Mouse (Mus musculus) gonadal fat pad, adult 2 months (tissue): ENCODE results near the gene Cul4a. TPM values are rescaled to one million over a fixed set of nuclear protein-coding genes. Genes with fewer than 3 reads are reported as not detected.
"Not testable (repeated sequence)": the region's sequence is repeated elsewhere in the genome, so short reads cannot be mapped to it uniquely, and the experiment has no call there.

Source experiments
- DNase-seq: peaks from one replicate; pipeline ENCODE4 v3.0.0-alpha.2; 2012; ENCODE audit warnings: low read depth
- polyA plus RNA-seq: library from polyadenylated mRNA; depleted of rRNA; stranded (reverse); fragments of >200 nt; gene quantifications from 2 replicates; pipeline ENCODE4 v1.2.3, GENCODE M21; 2012; rRNA removed

The Cul4a gene
- 49.4 and 53.2 TPM in 2 replicates for polyA plus RNA-seq

DNA sequence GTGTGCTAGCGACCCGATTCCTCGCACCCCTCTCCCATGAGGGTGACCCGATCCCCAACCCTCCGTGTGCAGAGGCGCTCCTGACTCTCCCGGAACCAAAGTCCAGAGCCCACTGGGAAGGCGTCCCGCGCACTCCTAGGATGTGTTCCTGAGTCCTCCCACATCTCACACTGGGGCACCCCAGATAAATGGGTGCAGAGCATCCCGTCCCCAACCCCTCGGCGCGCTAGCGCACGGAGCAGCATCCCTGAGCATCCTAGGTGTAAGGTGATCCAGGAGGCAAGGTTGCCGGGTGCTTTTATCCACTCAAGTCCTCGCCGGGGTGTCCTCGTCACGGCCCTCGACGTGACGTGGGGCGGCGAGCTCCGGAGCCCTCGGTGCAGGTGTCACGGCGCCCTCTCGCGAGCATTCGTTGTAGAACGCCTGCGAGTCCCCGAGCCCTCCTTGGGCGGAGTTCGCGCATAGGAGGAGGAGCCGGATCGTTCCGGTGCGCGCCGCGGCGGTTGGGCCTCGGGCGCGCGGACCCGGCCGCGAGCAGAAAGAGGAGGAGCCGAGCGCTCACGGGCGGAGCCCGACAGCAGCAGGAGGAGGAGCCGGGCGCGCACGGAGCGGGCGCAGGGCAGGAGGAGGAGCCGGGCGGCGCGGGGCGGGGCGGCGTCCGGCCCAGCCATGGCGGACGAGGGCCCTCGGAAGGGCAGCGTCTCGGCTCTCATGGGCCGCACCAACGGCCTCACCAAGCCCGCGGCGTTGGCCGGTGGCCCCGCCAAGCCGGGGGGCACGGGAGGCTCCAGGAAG is at the start of gene Cul4a, which contains the start of gene Pcid2:
TSS of gene Cul4a (plus strand) at position 535 of the 795 bp plus-strand sequence.
TSS of gene Pcid2 (minus strand) at position 373 of the 795 bp plus-strand sequence.
- no peak for DNase-seq

DNA sequence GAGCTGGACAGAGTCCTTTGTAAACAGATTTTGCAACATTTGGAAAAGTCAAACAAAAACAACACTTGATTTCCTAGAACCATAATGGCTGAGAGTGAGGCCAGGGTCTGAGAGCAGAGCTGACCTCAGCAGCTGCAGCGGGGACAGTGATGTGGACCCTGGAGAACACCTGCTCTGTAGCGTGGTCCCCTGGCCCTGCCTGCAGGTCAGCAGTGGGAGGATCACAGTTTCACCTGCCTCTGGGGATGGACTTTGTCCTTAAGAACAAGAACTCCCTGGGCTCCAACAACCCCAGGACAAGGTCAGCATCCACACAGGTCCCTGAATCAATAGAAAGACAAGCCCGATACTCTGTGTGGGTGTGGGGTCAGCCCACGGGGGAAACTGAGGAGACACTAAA is 48.1 kb upstream of the Cul4a start:
- no peak for DNase-seq

DNA sequence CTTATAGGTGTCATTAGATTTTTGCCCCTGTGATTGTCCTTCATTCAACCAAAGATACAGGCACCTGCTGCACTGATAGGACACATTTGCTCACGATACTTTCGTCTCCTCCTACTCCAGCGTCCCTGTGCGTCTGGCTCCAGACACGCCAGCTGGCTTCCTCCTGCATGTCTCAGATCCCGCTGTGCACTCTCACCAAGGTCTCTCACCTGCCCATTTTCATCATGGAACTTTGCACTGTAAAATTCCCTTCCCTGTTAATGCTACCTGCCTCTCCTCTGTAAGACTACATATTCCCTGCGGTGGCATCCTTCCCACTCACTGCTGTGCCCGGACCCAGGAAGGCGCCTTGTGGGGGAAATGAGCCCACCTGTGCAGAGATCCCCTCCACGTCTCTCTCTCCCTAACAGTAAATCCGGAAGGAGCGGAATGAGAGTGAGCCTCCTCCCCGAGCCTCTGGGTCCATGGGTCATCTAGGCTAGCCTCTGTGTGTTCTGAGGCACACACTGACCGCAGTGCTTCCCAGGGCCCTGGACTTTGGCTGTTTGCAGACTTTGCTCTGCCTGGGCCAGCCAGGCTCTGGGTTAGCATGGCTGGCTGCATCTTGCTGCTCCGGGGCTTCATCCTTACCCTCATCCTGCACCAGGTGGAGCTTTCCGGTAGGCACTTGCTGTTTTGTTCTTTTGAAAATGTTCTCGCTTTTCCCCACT is 44.8 kb upstream of the Cul4a start, which contains the start of gene Proz:
TSS of gene Proz (plus strand) at position 474 of the 710 bp plus-strand sequence.
- DNase-seq: no peak

DNA sequence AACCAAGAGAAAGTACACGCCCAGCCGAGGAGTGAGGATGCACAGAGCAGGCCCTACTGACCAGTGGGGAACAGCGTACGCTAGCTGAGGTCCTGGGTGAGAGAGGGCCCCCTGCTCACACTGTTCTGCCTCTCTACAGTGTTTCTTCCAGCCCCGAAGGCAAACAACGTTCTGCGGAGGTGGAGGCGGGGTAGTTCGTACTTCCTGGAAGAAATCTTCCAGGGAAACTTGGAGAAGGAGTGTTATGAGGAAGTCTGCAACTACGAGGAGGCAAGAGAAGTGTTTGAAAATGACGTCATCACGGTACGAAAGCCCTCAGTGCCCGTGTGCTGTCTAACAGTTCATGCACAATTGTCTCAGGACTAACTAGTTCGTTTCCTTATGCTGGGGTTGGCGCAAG is 42.3 kb upstream of the Cul4a start:
- DNase-seq: no peak

DNA sequence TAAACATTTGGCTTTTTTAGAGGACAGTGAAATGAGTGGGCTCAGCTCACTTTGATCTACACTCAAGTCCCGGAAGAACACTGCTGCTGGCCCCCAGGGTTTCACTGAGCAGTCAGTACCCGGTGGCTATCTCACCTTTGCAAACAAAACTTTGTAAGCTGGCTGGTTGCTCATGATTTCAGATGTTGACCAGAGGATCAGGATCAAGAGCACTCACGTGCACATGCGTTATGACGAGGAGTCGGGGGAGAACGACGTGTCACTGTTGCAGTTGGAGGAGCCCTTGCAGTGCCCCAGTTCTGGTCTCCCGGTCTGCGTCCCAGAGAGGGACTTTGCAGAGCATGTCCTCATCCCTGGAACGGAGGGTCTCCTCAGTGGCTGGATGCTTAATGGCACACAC is 32.2 kb upstream of the Cul4a start:
- no peak for DNase-seq

DNA sequence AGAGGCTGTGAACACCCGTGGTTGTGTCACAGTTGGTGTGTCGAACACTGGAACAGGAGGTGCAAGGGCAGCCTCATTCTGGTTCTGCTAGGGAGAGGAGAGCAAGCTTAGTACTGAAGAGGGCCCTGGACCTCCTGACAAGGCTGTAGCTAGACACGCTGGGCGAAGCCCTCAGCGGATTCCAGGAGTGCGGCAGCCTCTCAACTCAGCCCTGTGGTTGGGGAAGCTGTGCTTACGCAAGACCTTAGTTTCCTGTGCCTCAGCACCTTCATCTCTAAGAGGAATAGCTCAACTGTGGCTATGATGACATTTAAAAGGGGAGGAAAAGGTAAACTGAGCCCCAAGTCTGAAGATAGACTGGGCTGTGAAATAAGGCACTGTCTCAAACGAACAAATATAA is 30.4 kb upstream of the Cul4a start:
- no peak for DNase-seq

DNA sequence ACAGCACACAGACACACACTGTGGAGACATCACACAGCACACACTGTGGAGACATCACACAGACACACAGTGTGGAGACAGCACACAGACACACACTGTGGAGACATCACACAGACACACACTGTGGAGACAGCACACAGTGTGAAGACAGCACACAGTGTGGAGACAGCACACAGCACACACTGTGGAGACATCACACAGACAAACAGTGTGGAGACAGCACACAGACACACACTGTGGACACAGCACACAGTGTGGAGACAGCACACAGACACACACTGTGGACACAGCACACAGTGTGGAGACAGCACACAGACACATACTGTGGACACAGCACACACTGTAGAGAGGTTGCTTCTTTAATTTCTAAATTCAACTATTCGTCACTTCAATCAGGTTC is 29.8 kb upstream of the Cul4a start:
- DNase-seq: not testable (repeated sequence)

DNA sequence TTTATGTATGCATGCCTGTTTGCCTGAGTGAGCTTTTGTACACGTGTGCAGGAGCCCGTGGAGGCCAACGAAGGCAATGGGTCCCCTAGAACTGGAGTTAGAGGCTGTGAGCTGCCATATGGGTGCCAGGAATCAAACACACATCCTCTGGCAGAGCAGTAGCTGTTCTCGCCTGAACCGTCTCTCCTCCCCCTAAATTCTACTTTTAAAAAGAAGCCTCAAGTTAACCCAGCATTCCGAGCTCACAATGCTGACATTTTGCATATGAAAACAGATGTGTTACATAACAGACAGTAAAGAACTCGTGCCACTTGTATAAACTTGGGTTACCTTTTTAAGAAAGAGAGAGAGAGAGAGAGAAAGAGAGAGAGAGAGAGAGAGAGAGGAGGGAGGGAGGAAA is 27.9 kb upstream of the Cul4a start:
- no peak for DNase-seq

DNA sequence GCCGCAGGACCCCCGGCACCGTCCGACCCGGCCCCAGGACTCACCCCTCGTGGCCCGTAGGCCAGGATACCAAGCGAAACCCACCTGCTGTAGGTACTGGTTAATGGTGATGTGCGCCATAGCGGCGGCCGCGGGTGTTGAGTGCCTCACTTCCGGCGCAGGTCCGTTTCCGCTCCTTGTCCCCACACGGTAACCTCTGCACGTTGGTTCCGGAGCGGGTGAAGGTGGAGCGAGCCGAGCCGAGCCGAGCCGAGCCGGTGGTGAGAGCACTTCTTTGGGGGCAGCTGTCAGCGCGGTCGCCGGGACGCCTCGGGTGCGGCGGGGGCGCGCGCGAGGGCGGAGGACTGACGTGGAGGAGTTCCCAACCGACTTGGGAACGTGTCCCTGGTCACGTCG is 732 bp upstream of the Cul4a start:
- no peak for DNase-seq

DNA sequence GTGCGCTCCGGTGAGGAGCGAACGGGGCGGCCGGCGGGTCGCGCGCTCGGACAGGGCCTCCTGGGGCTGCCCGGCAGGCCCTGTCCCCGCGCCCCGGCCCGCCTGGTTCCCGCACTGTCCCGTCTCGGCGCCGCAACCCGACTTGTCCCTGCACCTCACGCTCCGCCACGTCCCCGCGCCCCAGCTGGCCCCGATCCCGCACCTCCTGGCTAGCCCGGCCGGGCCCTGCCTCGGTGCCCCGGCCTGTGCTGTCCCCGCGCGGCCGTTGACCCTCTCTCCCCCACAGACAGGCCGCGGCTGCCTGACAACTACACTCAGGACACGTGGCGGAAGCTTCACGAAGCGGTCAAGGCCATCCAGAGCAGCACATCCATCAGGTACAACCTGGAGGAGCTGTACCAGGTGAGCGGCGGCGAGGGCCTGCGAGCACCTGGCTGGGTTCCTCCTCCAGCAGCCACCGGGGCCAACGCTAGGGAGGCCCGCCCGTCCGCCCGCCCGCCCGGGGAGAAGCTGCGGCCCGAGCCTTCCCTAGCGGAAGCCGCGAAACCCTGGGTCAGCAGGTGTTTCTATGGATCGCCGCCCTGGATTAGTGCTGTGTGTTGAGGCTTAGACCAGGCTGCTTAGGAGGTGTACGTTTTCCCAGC is 609 bp downstream of the Cul4a start:
- no peak for DNase-seq

DNA sequence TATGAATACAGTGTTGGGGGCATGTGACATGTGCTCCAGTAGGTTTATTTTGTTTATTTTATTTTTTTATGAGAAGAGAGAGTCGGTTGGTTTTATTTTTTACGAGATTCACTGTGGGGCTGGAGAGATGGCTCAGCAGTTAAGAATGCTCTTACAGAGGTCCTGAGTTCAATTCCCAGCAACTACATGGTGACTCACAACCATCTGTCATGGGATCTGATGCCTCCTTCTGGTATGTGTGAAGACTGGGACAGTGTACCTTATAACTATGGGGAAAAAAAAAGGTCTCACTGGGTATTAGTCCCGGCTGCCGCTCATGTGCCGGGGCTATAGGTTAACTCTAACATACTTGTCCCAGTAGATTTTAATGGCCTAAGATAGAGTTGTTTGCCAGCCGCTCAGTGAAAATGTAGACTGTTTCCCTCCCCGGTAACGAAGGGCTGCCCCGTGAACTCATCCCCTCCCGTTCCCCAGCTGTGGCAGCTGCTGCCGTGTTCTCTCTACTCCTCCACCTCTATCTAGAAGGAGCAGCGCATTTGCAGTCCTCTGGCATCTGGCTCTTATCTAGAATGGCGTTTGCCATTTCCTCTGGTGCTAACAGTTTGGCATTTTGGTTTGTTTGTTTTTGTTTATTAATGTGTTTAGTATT is 2.7 kb downstream of the Cul4a start:
- DNase-seq: no peak

DNA sequence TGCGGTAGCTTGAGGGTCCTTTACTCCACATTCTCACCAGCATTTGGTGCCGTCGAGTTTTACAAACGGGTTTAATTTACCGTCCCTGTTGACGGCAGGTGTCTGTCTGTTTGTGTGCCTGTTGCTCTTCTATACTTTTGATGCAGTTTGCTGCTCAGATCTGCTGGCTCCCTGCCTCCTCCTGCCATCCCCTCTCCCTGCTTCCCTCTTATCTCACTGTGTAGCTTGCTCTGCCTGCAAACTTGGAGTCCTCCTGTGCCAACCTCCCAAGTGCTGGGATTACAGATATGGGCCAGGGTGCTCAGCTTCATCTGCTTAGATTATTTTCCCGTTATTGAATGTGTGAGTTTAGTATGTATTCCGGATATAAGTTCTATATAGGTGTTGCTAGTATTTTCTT is 3.5 kb downstream of the Cul4a start:
- no peak for DNase-seq

DNA sequence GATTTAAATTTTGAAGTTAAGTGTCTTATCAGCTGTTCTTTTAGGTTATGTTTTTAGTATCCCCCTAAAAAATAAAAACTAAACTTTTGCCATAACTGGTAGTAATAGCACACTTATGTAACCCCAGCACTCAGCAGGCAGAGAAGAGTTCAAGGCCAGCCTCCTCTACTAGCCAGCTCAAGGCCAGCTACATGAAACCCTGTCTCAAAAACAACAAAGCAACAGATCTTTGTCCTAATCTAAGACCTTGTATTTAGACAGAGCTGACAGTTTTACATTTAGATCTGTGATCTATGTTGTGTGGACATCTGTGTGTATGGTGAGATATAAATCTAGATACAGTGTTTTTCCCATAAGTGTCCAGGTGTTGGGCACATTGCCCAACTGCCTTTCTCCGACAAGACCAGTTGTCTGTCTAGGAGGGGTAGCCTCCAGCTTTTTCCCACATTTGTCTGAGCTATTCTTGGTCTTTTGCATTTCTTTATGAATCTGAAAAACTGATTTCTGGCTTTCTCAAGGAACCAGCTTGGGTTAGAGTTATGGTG is 4.1 kb downstream of the Cul4a start:
- DNase-seq: no peak

DNA sequence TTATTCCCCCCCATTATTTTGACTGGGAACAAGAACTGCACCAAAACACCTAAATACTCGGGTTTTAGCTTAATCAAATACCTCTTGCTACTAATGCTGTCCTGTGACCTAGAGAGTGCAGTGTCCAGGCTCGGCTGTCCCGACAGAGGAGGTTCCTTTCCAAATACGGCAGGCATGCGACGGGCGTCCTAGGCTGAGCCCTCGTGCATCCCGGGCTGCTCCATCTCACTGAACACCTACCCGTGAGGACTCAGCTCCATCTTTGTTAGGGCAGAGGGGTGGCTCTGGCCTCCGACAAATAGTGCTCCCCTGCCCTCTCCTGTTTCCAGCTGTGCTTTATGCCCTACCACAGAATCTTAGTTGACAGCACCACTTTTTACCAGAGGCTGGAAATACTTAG is 6.5 kb downstream of the Cul4a start:
- no peak for DNase-seq

DNA sequence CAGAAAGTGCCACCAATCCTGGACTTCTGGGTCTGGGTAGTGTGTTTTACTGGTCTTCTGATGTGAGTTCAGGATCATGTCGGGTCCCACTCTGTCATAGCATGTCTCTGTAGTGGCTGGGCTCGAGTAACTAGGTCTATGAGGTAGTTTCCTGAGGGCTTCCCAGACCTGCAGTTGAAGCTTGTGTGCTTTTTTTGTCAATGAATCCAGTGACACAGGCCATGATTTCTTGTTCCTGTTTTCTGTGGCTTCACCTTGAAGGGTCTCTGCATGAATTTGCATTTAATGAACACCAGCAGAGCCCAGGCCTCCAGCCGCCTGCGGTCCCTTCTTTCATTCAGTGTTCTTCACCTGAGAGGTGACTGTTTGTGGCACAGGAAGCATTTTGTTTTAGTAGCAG is 7.8 kb downstream of the Cul4a start:
- no peak for DNase-seq

DNA sequence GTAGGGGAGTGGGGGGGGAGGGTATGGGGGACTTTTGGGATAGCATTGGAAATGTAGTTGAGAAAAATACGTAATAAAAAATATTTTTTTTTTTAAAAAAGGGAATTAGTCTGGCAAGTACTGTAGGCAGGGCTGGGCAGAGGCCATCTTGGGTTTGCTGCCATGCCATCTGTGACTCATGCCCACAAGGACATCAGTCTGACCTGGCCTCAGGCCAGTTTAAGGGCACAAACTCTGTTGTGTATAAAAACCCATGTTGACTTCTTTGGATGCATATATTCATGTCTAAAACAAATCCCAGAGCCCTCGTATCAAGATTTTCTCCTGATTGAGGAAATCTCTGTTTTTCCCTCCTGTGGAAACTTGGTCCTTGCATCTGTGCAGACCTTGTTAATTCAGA is 11.7 kb downstream of the Cul4a start:
- DNase-seq: no peak

DNA sequence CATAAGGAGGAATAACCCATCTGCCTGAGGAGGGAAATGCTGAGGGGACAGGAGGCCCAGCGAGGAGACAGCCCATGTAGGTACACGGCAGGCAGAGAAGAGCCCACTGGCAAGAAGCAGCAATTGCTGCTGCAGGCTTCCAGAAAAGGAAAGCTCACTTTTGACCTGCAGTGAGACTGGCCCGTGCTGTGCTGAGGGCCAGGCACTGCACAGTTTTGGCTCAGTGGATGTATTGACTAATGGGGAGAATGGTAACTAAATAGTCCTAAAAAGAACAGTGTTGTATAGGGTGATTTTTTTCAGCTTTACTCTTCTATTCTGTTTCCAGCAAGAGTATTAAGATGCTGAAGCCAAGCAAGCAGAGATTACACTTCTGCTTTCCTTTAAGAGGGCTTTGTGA is 13.1 kb downstream of the Cul4a start:
- DNase-seq: no peak

DNA sequence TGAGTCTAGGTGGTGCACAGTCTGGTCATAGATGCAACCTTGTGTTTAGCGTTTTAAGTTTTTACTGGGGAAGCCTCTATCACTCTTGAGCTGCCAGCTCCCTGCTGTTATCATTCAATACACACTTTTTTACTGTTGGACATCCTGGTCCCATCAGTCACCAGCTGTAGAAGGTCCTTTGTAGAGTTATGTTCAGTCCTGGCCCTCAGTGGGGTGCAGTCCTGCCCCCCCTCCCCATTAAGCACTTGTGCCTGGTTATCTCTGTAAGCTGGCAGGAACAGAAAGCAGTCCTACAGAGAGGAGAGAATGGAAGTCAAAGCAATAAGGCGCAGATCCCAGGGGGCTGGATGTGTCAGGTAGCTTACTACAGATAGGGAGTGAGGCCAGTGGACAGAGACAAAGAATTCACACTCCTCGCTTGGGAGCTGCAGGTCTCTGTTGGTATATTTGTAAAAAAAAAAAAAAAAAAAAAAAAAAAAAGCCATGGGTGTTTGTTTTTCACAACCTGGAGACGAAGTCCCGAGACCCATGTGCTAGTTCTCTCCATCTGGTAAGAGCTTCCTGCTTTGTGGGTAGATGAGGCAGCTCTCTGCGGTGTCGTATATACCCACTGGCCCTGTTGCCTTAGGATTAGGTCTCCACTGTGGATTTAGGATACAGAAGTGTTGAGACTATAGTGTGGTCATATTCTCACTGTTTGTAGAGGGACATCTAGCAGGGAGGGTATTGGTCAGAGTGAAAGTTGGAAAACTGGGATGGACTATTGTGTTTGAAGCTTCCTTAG is 15.7 kb downstream of the Cul4a start:
- no peak for DNase-seq

DNA sequence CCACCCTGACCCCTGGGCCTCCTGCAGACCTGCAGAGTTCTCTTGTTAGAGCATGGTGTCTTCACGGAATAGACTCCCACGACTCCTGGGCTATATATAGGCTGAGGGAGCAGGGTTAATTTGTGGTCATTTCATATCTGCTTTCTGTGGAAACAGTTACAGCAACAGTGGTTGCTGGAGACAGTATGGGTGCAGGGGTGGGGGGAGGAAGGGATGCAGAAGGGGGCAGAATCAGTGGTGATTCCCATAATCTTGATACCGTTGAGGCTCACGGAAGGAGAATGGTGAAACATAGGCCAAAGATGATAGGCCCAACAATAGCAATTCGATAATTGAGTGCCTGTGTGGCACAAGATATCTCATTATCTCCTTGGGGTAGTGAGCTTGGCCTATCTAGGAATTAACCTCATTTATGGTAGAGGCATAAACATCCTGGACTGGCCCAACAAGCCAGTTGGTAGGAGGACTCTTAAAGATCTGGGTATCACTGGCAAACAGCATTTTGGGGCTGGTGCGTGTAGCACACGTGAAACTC is 17.5 kb downstream of the Cul4a start:
- DNase-seq: no peak

DNA sequence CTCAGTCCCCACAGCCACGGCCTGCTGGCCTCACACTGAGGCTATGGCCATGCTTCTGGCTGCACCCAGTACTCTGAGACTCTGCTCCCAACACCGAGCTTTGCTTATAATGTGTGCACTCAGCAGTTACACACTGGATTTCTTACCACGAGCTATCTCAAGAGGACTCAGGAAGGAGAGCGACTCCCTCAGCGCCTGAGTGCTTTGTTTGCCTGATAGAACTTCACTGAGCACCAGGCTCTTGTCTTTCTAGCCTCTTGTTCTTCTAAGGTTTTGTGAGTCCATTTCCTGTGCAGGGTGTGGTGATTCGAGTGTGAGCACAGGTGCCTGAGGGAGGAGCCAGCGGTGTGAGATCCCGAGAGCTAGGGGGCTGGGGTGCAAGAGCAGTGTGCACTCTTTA is 19.5 kb downstream of the Cul4a start:
- DNase-seq: no peak

DNA sequence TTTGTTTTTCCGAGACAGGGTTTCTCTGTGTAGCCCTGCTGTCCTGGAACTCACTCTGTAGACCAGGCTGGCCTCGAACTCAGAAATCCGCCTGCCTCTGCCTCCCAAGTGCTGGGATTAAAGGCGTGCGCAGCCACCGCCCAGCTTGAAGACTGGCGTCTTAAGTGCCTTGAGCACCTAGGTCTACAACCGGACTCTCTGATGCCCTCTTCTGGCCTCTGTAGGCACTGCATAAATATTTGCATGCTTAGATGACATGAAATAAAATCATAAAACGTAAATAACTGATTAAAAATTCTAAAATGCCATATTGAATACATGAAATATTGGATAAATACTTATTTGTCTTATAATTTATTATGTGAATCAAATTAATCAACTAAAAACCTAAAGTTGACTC is 26.8 kb downstream of the Cul4a start:
- DNase-seq: not testable (repeated sequence)
